Mouse (Mus musculus): ENCODE data around the gene Foxp4. TPM values are rescaled to one million over a fixed set of nuclear protein-coding genes. Genes with fewer than 3 reads are reported as not detected.

Gene Foxp4
- polyA plus RNA-seq, 1 experiment from 2014 or later, result 14.6 TPM

- TF ChIP-seq CTCF (IDR thresholded peaks at IDR 0.05; ENCODE audit: low read depth), result no peak
- TF ChIP-seq EP300 (optimal IDR thresholded peaks at IDR 0.05), result no peak
- Histone ChIP-seq H3K27ac (replicated peaks) (no peak overlapping the region), H3K9me3 (ENCODE audit: control insufficient read depth, low read length) (no peaks in the 10 kb centered on the region), H3K4me2 (replicated peaks; ENCODE audit: low read depth) (no peak overlapping the region), H3K9ac (ENCODE audit: low read length) (no peak overlapping the region), H3K36me3 (ENCODE audit: control insufficient read depth, insufficient read depth, low read length) (no peaks in the 10 kb centered on the region), H3K4me1 (replicated peaks; ENCODE audit: control insufficient read depth, insufficient read depth) (peaks cover 3% of the 10 kb centered on the region; the same call in 1 of the 2 replicates), H3K27me3 (ENCODE audit: control insufficient read depth, insufficient read depth, low read length) (no peaks in the 10 kb centered on the region), H3K4me3 (ENCODE audit: low read depth, low read length) (no peak overlapping the region)
- ATAC-seq (ENCODE audit: low FRiP score, low TSS enrichment), result no peak
- no peak for DNase-seq (ENCODE audit: low spot score)
- WGBS, result 40% methylated on average over 5 of the region's 5 CpGs
Measured at GRCm38 (mm10) chr17:47919826-47920225, 4.6 kb downstream of the Foxp4 start.

- Histone ChIP-seq H3K27me3 (ENCODE audit: control insufficient read depth, insufficient read depth, low read length) (no peaks in the 10 kb centered on the region), H3K9me3 (ENCODE audit: control insufficient read depth, low read length) (no peaks in the 10 kb centered on the region), H3K27ac (replicated peaks) (no peak overlapping the region), H3K4me1 (replicated peaks; ENCODE audit: control insufficient read depth, insufficient read depth) (peaks cover 3% of the 10 kb centered on the region; the same call in 1 of the 2 replicates), H3K9ac (ENCODE audit: low read length) (no peak overlapping the region), H3K4me3 (ENCODE audit: low read depth, low read length) (no peak overlapping the region), H3K4me2 (replicated peaks; ENCODE audit: low read depth) (no peak overlapping the region), H3K36me3 (ENCODE audit: control insufficient read depth, insufficient read depth, low read length) (no peaks in the 10 kb centered on the region)
- TF ChIP-seq CTCF (IDR thresholded peaks at IDR 0.05; ENCODE audit: low read depth) (no peak), EP300 (optimal IDR thresholded peaks at IDR 0.05) (no peak)
- DNase-seq (ENCODE audit: low spot score) (no peak), ATAC-seq (ENCODE audit: low FRiP score, low TSS enrichment) (no peak)
- 73% methylated on average over 5 of the region's 5 CpGs for WGBS
Measured at GRCm38 (mm10) chr17:47917907-47918306, 6.5 kb downstream of the Foxp4 start.

- H3K4me1 ChIP-seq (replicated peaks; ENCODE audit: control insufficient read depth, insufficient read depth), result peaks cover 2% of the 10 kb centered on the region; the same call in 1 of the 2 replicates
- H3K4me3 ChIP-seq (ENCODE audit: low read depth, low read length), result no peak overlapping the region
- no peak overlapping the region for H3K9ac ChIP-seq (ENCODE audit: low read length)
- no peak overlapping the region for H3K27ac ChIP-seq (replicated peaks)
- no peaks in the 10 kb centered on the region for H3K9me3 ChIP-seq (ENCODE audit: control insufficient read depth, low read length)
- no peaks in the 10 kb centered on the region for H3K27me3 ChIP-seq (ENCODE audit: control insufficient read depth, insufficient read depth, low read length)
- DNase-seq (ENCODE audit: low spot score), result no peak
- TF ChIP-seq EP300 (optimal IDR thresholded peaks at IDR 0.05), result no peak
- no peak for TF ChIP-seq CTCF (IDR thresholded peaks at IDR 0.05; ENCODE audit: low read depth)
- 50% methylated on average over 3 of the region's 3 CpGs for WGBS
- H3K36me3 ChIP-seq (ENCODE audit: control insufficient read depth, insufficient read depth, low read length), result no peaks in the 10 kb centered on the region
- no peak for ATAC-seq (ENCODE audit: low FRiP score, low TSS enrichment)
- H3K4me2 ChIP-seq (replicated peaks; ENCODE audit: low read depth), result no peak overlapping the region
Measured at GRCm38 (mm10) chr17:47917212-47917611, 7.2 kb downstream of the Foxp4 start.

- Histone ChIP-seq H3K4me3 (ENCODE audit: low read depth, low read length) (no peak overlapping the region), H3K4me1 (replicated peaks; ENCODE audit: control insufficient read depth, insufficient read depth) (0 out of 2 replicates have a peak, but pooled peaks cover 4% of the 10 kb centered on the region), H3K9ac (ENCODE audit: low read length) (no peak overlapping the region), H3K27ac (replicated peaks) (no peak overlapping the region), H3K4me2 (replicated peaks; ENCODE audit: low read depth) (no peak overlapping the region), H3K27me3 (ENCODE audit: control insufficient read depth, insufficient read depth, low read length) (no peaks in the 10 kb centered on the region), H3K36me3 (ENCODE audit: control insufficient read depth, insufficient read depth, low read length) (no peaks in the 10 kb centered on the region), H3K9me3 (ENCODE audit: control insufficient read depth, low read length) (no peaks in the 10 kb centered on the region)
- ATAC-seq (ENCODE audit: low FRiP score, low TSS enrichment), result no peak
- 55% methylated on average over 9 of the region's 9 CpGs for WGBS
- DNase-seq (ENCODE audit: low spot score), result no peak
- TF ChIP-seq CTCF (IDR thresholded peaks at IDR 0.05; ENCODE audit: low read depth), result no peak
- no peak for TF ChIP-seq EP300 (optimal IDR thresholded peaks at IDR 0.05)
Measured at GRCm38 (mm10) chr17:47914676-47915219, 9.7 kb downstream of the Foxp4 start.

GRCm38 (mm10) chr17:47909091-47910001 is 15.1 kb downstream of the Foxp4 start:
- peak overlapping the region; percentile 29 for H3K4me3 ChIP-seq (ENCODE audit: low read depth, low read length)

More at GRCm38 (mm10) chr17:47909091-47910001, 15.1 kb downstream of the Foxp4 start:
- ATAC-seq (ENCODE audit: low FRiP score, low TSS enrichment) (peak; percentile 83), DNase-seq (ENCODE audit: low spot score) (peak; percentile 89)
- no peaks in the 10 kb centered on the region for H3K36me3 ChIP-seq (ENCODE audit: control insufficient read depth, insufficient read depth, low read length)
- no peaks in the 10 kb centered on the region for H3K9me3 ChIP-seq (ENCODE audit: control insufficient read depth, low read length)
- H3K4me1 ChIP-seq (replicated peaks; ENCODE audit: control insufficient read depth, insufficient read depth), result 0 out of 2 replicates have a peak, but pooled peaks cover 4% of the 10 kb centered on the region
- 27% methylated on average over 49 of the region's 51 CpGs for WGBS
- TF ChIP-seq CTCF (IDR thresholded peaks at IDR 0.05; ENCODE audit: low read depth) (0 out of 2 replicates have a peak, but pooled peaks have one; percentile 2), EP300 (optimal IDR thresholded peaks at IDR 0.05) (no peak)
- no peak overlapping the region for H3K9ac ChIP-seq (ENCODE audit: low read length)
- H3K4me2 ChIP-seq (replicated peaks; ENCODE audit: low read depth), result peak overlapping the region; percentile 49
- no peaks in the 10 kb centered on the region for H3K27me3 ChIP-seq (ENCODE audit: control insufficient read depth, insufficient read depth, low read length)
- H3K27ac ChIP-seq (replicated peaks), result peak overlapping the region; percentile 2; the same call in 1 of the 2 replicates
